Mouse (Mus musculus) lung, embryonic 14.5 days (tissue): ENCODE measurements around the gene Prom1. TPM values are rescaled to one million over a fixed set of nuclear protein-coding genes. Genes with fewer than 3 reads are reported as not detected.

Experiments
- ATAC-seq: fragments of 200-750 bp; cut with Nextera tagmentation; 2 replicates; pipeline ENCODE4 v1.8.0; 2017; ENCODE audit warnings: mild to moderate bottlenecking, moderate TSS enrichment, moderate library complexity; ENCODE audit not compliant: insufficient read depth
- DNase-seq: peaks from one replicate; pipeline ENCODE4 v3.0.0-alpha.2; 2015
- H3K27ac ChIP-seq: fragments of 300-500 bp; sonication (generic); 2 replicates; pipeline ENCODE4 v1.5.1; 2014; ENCODE audit warnings: low read depth, mild to moderate bottlenecking, moderate library complexity
- H3K27me3 ChIP-seq: fragments of 300-500 bp; sonication (generic); 2 replicates; pipeline ENCODE4 v1.6.1; 2014; ENCODE audit warnings: low read length, control low read depth; ENCODE audit not compliant: insufficient read depth
- H3K36me3 ChIP-seq: fragments of 300-500 bp; sonication (generic); 2 replicates; pipeline ENCODE4 v1.6.1; 2014; ENCODE audit warnings: control low read depth; ENCODE audit not compliant: insufficient read depth
- H3K4me1 ChIP-seq: fragments of 300-500 bp; sonication (generic); 2 replicates; pipeline ENCODE4 v1.6.1; 2014; ENCODE audit warnings: antibody characterized with exemption, control low read depth; ENCODE audit not compliant: insufficient read depth
- H3K4me2 ChIP-seq: fragments of 300-500 bp; sonication (generic); 2 replicates; pipeline ENCODE4 v1.6.1; 2014; ENCODE audit warnings: mild to moderate bottlenecking
- H3K4me3 ChIP-seq: fragments of 300-500 bp; sonication (generic); 2 replicates; pipeline ENCODE4 v1.5.1; 2014; ENCODE audit warnings: low read depth, low read length
- H3K9ac ChIP-seq: fragments of 300-500 bp; sonication (generic); 2 replicates; pipeline ENCODE4 v1.6.1; 2014
- H3K9me3 ChIP-seq: fragments of 300-500 bp; sonication (generic); 2 replicates; pipeline ENCODE4 v1.6.1; 2016; ENCODE audit warnings: low read depth, low read length, control low read depth
- CTCF ChIP-seq: IDR thresholded peaks from 2 replicates; pipeline ENCODE4 v1.5.1; 2016; ENCODE audit warnings: antibody characterized with exemption, low read depth
- WGBS: fragments of 180-500 bp; shearing (Covaris S2); extraction: QIAGEN DNeasy Blood & Tissue Kit; methylation state at CpG from one replicate; pipeline ENCODE4 v1.1.7; 2014; 5-methylcytosine and 5-hydroxymethylcytosine counted together
- polyA plus RNA-seq: library from polyadenylated mRNA; unstranded; fragments of >200 nt; fragmentation: Nextera tagmentation; extraction: Ambion mirVana; gene quantifications from 2 replicates; pipeline ENCODE4 v1.2.1, GENCODE M21; 2014

The Prom1 gene
- polyA plus RNA-seq, 1 experiment from 2014 or later, result 58.0 TPM

- WGBS, result 68% methylated on average over 3 of the region's 3 CpGs
- Histone ChIP-seq H3K36me3 (no peaks in the 10 kb centered on the region), H3K27me3 (no peaks in the 10 kb centered on the region), H3K9ac (no peak overlapping the region), H3K4me2 (no peak overlapping the region), H3K4me1 (no peaks in the 10 kb centered on the region), H3K9me3 (no peaks in the 10 kb centered on the region), H3K4me3 (no peak overlapping the region), H3K27ac (no peak overlapping the region)
- ATAC-seq (no peak), DNase-seq (no peak)
- no peak for TF ChIP-seq CTCF
These were observed 141.9 kb downstream of the Prom1 start for GRCm38 (mm10) chr5:43959884-43960440.

- no peak for TF ChIP-seq CTCF
- Histone ChIP-seq H3K4me2 (no peak overlapping the region), H3K27ac (no peak overlapping the region), H3K36me3 (no peaks in the 10 kb centered on the region), H3K27me3 (no peaks in the 10 kb centered on the region), H3K4me3 (no peak overlapping the region), H3K9me3 (no peaks in the 10 kb centered on the region), H3K9ac (no peak overlapping the region), H3K4me1 (no peaks in the 10 kb centered on the region)
- no peak for ATAC-seq
- DNase-seq, result no peak
- WGBS, result 65% methylated on average over 1 of the region's 1 CpGs
These were observed 148.6 kb downstream of the Prom1 start for GRCm38 (mm10) chr5:43953241-43953640.

GRCm38 (mm10) chr5:43948748-43949275, 153.0 kb downstream of the Prom1 start:
- Histone ChIP-seq H3K27me3 (no peaks in the 10 kb centered on the region), H3K27ac (peak overlapping the region; percentile 64), H3K9ac (no peak overlapping the region)

GRCm38 (mm10) chr5:43948111-43948743, 153.6 kb downstream of the Prom1 start:
- Histone ChIP-seq H3K27me3 (no peaks in the 10 kb centered on the region), H3K9me3 (no peaks in the 10 kb centered on the region; the same call in 1 of the 2 replicates), H3K4me2 (peak overlapping the region; percentile 60), H3K4me1 (0 out of 2 replicates have a peak, but pooled peaks cover 3% of the 10 kb centered on the region), H3K36me3 (no peaks in the 10 kb centered on the region), H3K4me3 (peak overlapping the region; percentile 21), H3K9ac (no peak overlapping the region), H3K27ac (peak overlapping the region; percentile 64)
- DNase-seq (peak; percentile 77), ATAC-seq (peak; percentile 99)
- 2% methylated on average over 27 of the region's 27 CpGs for WGBS
- no peak for TF ChIP-seq CTCF

More at GRCm38 (mm10) chr5:43948748-43949275, 153.0 kb downstream of the Prom1 start:
- H3K4me3 ChIP-seq, result no peak overlapping the region
- no peak for TF ChIP-seq CTCF
- H3K4me2 ChIP-seq, result peak overlapping the region; percentile 60
- ATAC-seq (peak; percentile 36; the same call in 1 of the 2 replicates), DNase-seq (peak; percentile 52)
- no peaks in the 10 kb centered on the region; the same call in 1 of the 2 replicates for H3K9me3 ChIP-seq
- 4% methylated on average over 8 of the region's 8 CpGs for WGBS
- H3K4me1 ChIP-seq, result 0 out of 2 replicates have a peak, but pooled peaks cover 3% of the 10 kb centered on the region
- H3K36me3 ChIP-seq, result no peaks in the 10 kb centered on the region

GRCm38 (mm10) chr5:43947330-43947977, 154.4 kb downstream of the Prom1 start:
- Histone ChIP-seq H3K4me1 (0 out of 2 replicates have a peak, but pooled peaks cover 3% of the 10 kb centered on the region), H3K4me3 (no peak overlapping the region), H3K27ac (peak overlapping the region; percentile 61), H3K36me3 (no peaks in the 10 kb centered on the region), H3K27me3 (no peaks in the 10 kb centered on the region), H3K9me3 (no peaks in the 10 kb centered on the region; the same call in 1 of the 2 replicates), H3K9ac (no peak overlapping the region), H3K4me2 (peak overlapping the region; percentile 60)
- DNase-seq (peak; percentile 3), ATAC-seq (no peak)
- no peak for TF ChIP-seq CTCF
- 12% methylated on average over 9 of the region's 9 CpGs for WGBS

Other genes starting within 250 kb of the Prom1 start
- 23.0 and 26.9 TPM in 2 replicates for gene Cd38, start 233.5 kb downstream of the Prom1 start, polyA plus RNA-seq
- 0.61 and 0.66 TPM in 2 replicates for gene Gm7879, start 188.9 kb downstream of the Prom1 start, polyA plus RNA-seq
- gene Fgfbp1, start 120.3 kb downstream of the Prom1 start, polyA plus RNA-seq, result 12.1 and 14.4 TPM in 2 replicates
- gene Tapt1, start 124.6 kb upstream of the Prom1 start, polyA plus RNA-seq, result 40.0 and 41.0 TPM in 2 replicates